Mouse (Mus musculus): ENCODE data around the gene Zfp148. TPM values are rescaled to one million over a fixed set of nuclear protein-coding genes. Genes with fewer than 3 reads are reported as not detected.
"Not testable (repeated sequence)": the region's sequence is repeated elsewhere in the genome, so short reads cannot be mapped to it uniquely, and the experiment has no call there.

The Zfp148 gene
- polyA plus RNA-seq, 1 experiment: 80.8 TPM

DNA sequence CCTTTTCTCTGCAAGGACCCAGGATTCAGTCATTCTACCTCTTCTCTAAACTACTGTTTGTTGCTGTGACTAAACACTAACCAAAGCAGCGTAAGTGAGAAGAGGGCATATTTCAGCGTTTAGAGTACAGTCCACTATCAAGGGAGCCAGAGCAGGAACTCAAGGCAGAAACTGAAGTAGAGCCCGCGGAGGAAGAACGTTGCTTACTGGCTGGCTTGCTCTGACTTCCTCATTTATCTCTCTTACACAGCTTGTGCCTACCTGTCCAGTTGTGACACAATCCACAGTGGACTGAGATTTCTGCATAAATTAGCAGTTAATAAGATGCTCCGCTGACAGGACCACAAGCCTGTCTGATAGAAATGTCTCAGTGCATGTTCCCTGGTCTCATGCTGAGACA is 93.7 kb downstream of the Zfp148 start:
- TF ChIP-seq CTCF (IDR thresholded peaks at IDR 0.05; ENCODE audit: borderline replicate concordance, insufficient read depth, low read length): no peak
- no peak for TF ChIP-seq POLR2A (IDR thresholded peaks at IDR 0.05; ENCODE audit: low read depth, low read length)
- Histone ChIP-seq H3K4me1 (ENCODE audit: control insufficient read depth, insufficient read depth, low read length) (no peaks in the 10 kb centered on the region), H3K4me3 (ENCODE audit: insufficient read depth, low read length) (no peak overlapping the region), H3K27ac (ENCODE audit: insufficient read depth, low read length) (no peak overlapping the region)

DNA sequence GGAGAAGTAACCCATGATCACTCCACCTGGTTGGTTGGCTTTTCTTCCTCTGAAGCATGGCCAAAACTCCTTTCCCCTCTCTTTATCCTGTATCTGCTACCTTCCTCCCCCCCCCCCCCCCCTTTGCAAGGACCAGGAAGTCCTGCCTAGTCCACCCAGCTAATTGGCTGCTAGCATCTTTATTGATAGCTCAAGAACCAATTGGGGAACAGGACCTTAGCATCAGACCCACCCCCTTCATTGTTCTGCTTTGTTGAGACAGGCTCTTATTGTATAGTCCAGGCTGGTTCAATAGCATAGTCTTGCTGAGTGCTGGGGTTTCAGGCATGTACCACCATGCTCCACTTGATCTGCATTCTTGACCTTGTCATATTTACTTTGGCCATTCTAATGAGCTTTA is 99.3 kb downstream of the Zfp148 start:
- Histone ChIP-seq H3K4me1 (ENCODE audit: control insufficient read depth, insufficient read depth, low read length) (no peaks in the 10 kb centered on the region), H3K27ac (ENCODE audit: insufficient read depth, low read length) (no peak overlapping the region), H3K4me3 (ENCODE audit: insufficient read depth, low read length) (no peak overlapping the region)
- TF ChIP-seq CTCF (IDR thresholded peaks at IDR 0.05; ENCODE audit: borderline replicate concordance, insufficient read depth, low read length): no peak

DNA sequence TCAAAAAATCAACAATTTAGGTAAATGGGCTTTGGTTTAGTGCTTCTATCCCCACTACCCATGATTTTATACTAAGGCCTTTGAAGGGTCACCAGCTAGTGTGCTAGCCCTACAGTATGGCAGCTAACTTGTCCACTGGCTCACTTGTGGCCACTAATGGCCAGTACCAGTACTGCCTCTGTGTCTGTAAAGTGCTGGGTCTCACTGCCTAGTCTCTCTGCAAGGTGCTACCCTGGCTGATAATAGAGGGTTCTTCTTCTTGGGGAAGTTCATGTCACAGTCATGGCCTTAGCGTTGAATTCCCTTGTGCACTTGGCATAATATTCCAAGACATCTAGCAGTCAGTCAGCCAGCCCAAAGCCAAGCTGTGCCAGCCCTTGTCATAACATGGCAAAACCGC is 100.5 kb downstream of the Zfp148 start:
- TF ChIP-seq POLR2A (IDR thresholded peaks at IDR 0.05; ENCODE audit: low read depth, low read length) (no peak), CTCF (IDR thresholded peaks at IDR 0.05; ENCODE audit: borderline replicate concordance, insufficient read depth, low read length) (peak; percentile 32; the same call in 1 of the 2 replicates)
- no peak overlapping the region for H3K4me3 ChIP-seq (ENCODE audit: insufficient read depth, low read length)
- no peaks in the 10 kb centered on the region for H3K4me1 ChIP-seq (ENCODE audit: control insufficient read depth, insufficient read depth, low read length)
- H3K27ac ChIP-seq (ENCODE audit: insufficient read depth, low read length): no peak overlapping the region

DNA sequence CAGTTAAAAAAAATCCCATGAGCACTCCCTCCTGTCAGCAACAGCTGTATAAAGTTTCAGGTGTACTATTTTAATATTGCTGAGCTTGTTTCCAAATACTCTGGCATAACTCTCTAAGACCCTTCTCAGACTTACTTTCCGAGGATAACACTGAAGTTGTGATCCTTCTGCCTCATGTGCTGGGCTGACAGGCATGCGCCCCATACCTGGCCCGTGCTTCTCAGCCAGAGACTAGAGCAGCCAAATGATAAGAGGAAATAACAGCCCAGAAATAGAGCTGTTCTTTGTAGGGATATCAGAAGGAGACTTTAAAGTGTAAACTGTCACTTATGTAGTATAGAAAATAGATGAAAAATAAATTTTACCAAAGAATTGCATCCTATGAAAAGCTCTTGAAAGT is 101.7 kb downstream of the Zfp148 start:
- Histone ChIP-seq H3K4me1 (ENCODE audit: control insufficient read depth, insufficient read depth, low read length) (no peaks in the 10 kb centered on the region), H3K4me3 (ENCODE audit: insufficient read depth, low read length) (no peak overlapping the region), H3K27ac (ENCODE audit: insufficient read depth, low read length) (no peak overlapping the region)
- TF ChIP-seq POLR2A (IDR thresholded peaks at IDR 0.05; ENCODE audit: low read depth, low read length): no peak
- TF ChIP-seq CTCF (IDR thresholded peaks at IDR 0.05; ENCODE audit: borderline replicate concordance, insufficient read depth, low read length): no peak

DNA sequence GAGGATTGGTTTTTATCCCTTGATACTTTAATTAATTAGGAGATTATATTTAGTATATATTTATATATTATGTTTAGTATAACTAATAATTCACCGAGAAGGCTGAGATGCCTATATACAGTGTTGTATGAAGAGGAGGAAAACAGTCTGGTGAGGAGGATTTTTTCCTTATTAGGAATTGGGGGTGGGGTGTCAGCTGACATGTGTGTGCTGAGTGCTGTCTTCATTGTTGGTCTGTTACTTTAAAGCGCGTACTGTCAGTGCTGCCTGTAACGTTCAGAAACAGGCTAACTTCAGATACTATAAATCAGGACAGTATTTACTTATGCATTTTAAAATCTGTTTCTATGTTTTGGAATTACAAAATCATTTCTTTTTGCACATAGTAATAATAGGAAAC is 107.1 kb downstream of the Zfp148 start:
- Histone ChIP-seq H3K27ac (ENCODE audit: insufficient read depth, low read length) (no peak overlapping the region), H3K4me1 (ENCODE audit: control insufficient read depth, insufficient read depth, low read length) (no peaks in the 10 kb centered on the region), H3K4me3 (ENCODE audit: insufficient read depth, low read length) (no peak overlapping the region)
- TF ChIP-seq CTCF (IDR thresholded peaks at IDR 0.05; ENCODE audit: borderline replicate concordance, insufficient read depth, low read length): no peak
- no peak for TF ChIP-seq POLR2A (IDR thresholded peaks at IDR 0.05; ENCODE audit: low read depth, low read length)

DNA sequence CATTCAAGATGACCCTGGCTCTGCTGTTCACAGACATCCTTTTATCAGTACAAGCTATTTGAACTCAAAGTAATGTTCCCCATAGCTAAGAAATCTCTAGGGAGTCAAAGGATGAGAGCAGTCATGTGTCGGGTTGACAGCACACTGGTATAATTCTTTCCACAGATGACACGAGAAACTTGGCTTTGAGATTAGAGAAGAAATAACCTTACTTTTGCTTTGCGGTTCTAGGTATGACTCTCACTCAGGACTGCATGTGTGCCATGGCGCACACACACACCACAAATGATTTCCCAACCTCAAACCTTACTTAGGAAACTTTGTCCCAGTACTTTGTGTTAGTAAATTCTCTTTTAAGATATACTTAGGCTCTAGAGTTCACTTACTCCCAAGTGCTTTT is 113.7 kb downstream of the Zfp148 start:
- no peaks in the 10 kb centered on the region for H3K4me1 ChIP-seq (ENCODE audit: control insufficient read depth, insufficient read depth, low read length)
- no peak overlapping the region for H3K27ac ChIP-seq (ENCODE audit: insufficient read depth, low read length)
- H3K4me3 ChIP-seq (ENCODE audit: insufficient read depth, low read length): no peak overlapping the region
- TF ChIP-seq POLR2A (IDR thresholded peaks at IDR 0.05; ENCODE audit: low read depth, low read length) (no peak), CTCF (IDR thresholded peaks at IDR 0.05; ENCODE audit: borderline replicate concordance, insufficient read depth, low read length) (no peak)

DNA sequence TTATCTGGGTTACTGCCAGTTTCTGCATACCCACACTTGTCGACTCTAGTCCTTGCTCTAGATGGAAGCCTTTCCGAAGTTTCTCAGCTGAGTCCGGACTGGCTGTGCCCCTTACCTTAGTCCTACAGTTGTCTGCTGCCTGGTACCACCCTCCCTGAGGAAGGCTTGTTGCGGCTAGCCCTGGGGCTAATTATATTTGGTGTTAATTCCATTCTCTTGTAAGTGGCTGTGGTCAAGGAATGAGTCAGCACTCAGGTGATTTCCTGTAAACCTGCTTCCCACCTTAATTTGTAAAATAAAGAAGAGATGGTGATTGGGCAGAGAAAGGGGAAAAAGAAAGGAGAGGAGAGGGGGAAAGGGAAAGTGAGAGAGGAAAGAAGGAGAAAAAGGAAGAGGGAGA is 127.4 kb downstream of the Zfp148 start:
- Histone ChIP-seq H3K27ac (ENCODE audit: insufficient read depth, low read length) (no peak overlapping the region), H3K4me1 (ENCODE audit: control insufficient read depth, insufficient read depth, low read length) (no peaks in the 10 kb centered on the region), H3K4me3 (ENCODE audit: insufficient read depth, low read length) (no peak overlapping the region)
- TF ChIP-seq CTCF (IDR thresholded peaks at IDR 0.05; ENCODE audit: borderline replicate concordance, insufficient read depth, low read length): no peak
- TF ChIP-seq POLR2A (IDR thresholded peaks at IDR 0.05; ENCODE audit: low read depth, low read length): no peak

DNA sequence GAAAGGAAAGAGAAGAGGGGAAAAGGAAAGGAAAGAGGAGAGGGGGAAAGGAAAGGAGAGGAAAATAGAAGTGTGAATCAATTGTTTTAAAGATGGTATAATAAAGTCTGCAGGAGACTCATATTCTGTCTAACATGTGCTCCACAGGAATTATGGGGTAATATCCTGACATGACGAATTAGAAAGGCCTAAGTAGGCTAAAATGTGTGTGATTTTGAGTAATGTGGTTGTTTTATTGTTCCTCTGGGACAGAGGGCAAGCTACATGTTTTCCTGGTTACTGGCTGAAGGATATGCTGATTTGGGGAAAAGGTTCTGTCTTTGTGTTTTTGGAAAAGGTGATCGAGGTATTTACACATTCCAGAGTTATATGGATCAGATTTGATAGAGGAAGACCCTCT is 128.6 kb downstream of the Zfp148 start:
- not testable (repeated sequence) for H3K27ac ChIP-seq (ENCODE audit: insufficient read depth, low read length); H3K4me1 ChIP-seq (ENCODE audit: control insufficient read depth, insufficient read depth, low read length); H3K4me3 ChIP-seq (ENCODE audit: insufficient read depth, low read length)

DNA sequence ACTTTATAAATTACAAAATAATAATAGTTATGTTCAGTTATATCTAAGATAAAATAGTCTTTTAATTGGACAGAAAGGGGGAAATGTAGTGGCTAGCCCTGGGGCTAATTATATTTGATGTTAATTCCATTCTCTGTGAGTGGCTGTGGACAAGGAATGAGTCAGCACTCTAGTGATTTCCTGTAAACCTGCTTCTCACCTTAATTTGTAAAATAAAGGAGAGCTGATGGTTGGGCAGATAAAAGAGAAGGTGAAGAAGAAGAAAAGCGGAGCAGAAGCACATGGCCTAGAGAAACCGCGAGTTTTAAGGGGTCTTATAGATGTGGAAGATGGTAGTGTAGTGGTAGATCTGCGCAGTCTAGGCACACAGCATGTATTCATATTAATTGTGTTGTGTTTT is 130.2 kb downstream of the Zfp148 start:
- H3K4me1 ChIP-seq (ENCODE audit: control insufficient read depth, insufficient read depth, low read length); H3K4me3 ChIP-seq (ENCODE audit: insufficient read depth, low read length): not testable (repeated sequence)

DNA sequence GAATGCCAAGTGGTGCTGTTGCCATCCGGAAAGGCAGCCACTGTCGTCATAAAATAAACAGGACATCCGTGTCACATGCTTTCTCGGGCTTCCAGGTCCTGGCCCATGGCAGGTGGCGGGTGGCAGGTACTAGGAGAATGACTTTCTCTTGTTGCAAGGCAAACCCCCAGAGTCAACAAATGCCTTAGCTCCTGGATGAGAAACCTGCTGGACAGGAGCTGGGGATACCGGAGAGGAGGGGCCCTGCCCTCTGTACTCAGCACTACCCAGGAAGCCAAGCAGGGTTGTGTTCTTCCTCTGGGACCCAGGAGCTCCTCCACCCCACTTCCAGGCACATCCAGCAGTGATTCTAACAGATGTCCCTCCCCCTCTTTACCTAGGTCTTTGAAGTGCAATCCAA is 131.9 kb downstream of the Zfp148 start:
- TF ChIP-seq CTCF (IDR thresholded peaks at IDR 0.05; ENCODE audit: borderline replicate concordance, insufficient read depth, low read length) (no peak), POLR2A (IDR thresholded peaks at IDR 0.05; ENCODE audit: low read depth, low read length) (no peak)
- no peak overlapping the region for H3K27ac ChIP-seq (ENCODE audit: insufficient read depth, low read length)
- H3K4me3 ChIP-seq (ENCODE audit: insufficient read depth, low read length): no peak overlapping the region
- peaks cover 4% of the 10 kb centered on the region; the same call in 1 of the 2 replicates for H3K4me1 ChIP-seq (ENCODE audit: control insufficient read depth, insufficient read depth, low read length)

More for the DNA sequence above, 130.2 kb downstream of the Zfp148 start:
- not testable (repeated sequence) for H3K27ac ChIP-seq (ENCODE audit: insufficient read depth, low read length)

DNA sequence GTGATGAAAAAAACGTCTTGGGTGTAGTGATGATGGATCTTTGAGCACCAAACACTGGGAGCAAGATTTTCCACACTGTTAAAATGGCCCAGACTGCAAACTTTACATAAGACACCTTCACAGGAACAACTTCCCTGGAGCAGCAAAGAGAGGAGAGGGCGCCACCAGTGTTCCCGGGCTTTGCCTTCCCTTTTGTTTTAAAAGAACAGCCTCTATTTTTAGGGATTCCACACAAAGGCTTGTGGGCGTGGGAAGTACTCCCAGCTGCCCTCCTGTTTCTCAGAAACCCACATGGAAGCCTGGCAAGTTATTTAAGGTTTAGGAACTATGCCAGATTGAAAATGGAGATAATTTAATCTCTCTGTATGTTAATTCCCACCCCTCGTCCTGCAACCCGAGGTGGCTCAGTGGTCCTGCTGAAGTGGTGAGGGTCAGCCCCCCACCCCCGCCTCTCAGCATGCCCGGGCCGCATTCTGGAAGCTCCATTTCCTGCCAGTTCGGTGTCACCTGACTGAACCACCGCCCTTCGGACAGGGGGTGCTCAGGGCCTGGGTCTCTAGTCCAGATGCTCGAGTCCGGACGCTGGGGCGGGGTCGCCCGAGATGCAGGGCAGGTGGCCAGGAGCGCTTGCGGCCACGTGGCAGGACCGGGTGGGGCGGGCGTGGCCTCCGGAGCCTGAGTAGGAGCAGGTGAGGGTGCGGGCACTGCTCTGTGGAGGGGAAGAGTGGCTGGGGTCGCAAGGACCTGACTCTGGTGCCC is 136.3 kb downstream of the Zfp148 start, which contains the start of gene Slc12a8:
TSS of gene Slc12a8 (plus strand) at position 522 of the 759 bp plus-strand sequence.
- TF ChIP-seq POLR2A (IDR thresholded peaks at IDR 0.05; ENCODE audit: low read depth, low read length): no peak
- no peak for TF ChIP-seq CTCF (IDR thresholded peaks at IDR 0.05; ENCODE audit: borderline replicate concordance, insufficient read depth, low read length)
- H3K27ac ChIP-seq (ENCODE audit: insufficient read depth, low read length): no peak within 1 kb of the TSS
- peaks cover 4% of the 10 kb centered on the region; the same call in 1 of the 2 replicates for H3K4me1 ChIP-seq (ENCODE audit: control insufficient read depth, insufficient read depth, low read length)
- H3K4me3 ChIP-seq (ENCODE audit: insufficient read depth, low read length): no peak within 1 kb of the TSS

Measured in embryonic fibroblast, embryonic 13.5 days (primary cell).